Mouse (Mus musculus): Measurements from ENCODE around the gene Eps15.
A peak's percentile ranks its signal among the peaks of the same experiment; 100 is the strongest.
"Not testable (repeated sequence)": the region's sequence is repeated elsewhere in the genome, so short reads cannot be mapped to it uniquely, and the experiment has no call there.

Eps15 gene

GRCm38 (mm10) chr4:109401176-109401689 is 121.2 kb downstream of the Eps15 start:
- no peak for DNase-seq (ENCODE audit: low spot score)

GRCm38 (mm10) chr4:109404908-109405307 is 124.8 kb downstream of the Eps15 start:
- not testable (repeated sequence) for DNase-seq (ENCODE audit: low spot score)

DNA sequence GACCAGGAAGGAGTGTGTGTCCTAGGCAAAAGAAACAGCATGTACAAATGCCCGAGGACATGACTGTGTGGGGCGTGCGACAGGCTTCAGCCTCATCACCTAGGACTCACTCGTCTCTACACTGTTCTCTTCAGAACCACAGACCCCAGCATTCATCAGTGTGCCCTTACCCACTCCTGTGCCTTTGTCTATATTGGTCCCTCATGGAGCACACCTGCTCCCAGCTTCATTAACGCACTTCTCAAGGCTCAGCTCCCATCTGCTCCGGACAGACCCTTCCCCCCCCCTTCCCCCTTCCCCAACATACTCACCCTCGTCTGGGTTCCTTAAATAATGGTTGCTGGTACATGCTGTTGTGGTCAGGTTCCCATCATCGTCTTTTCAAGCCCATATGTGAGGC is 125.3 kb downstream of the Eps15 start:
- no peak for DNase-seq (ENCODE audit: low spot score)

DNA sequence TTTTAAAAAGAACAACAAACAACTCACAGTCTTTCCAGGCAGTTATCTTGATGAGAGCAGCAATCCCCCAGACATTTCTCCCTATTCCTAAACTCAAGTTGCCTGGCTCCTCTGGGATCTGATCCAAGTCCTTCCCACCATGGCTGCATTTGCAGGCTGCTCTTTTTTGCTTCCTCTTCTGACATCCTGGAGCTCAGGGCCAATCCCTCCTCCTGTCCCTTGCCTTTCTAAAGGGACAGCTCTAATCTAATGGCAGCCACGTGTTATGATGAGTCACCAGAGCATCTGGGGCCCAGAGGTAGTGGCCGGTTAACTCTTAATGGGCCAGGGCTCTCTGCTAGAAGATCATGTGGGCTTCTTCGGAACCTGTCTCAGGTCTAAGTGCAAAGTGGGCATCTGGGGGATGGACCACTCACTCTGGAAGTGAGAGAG is 126.0 kb downstream of the Eps15 start:
- DNase-seq (ENCODE audit: low spot score), result peak; percentile 73

DNA sequence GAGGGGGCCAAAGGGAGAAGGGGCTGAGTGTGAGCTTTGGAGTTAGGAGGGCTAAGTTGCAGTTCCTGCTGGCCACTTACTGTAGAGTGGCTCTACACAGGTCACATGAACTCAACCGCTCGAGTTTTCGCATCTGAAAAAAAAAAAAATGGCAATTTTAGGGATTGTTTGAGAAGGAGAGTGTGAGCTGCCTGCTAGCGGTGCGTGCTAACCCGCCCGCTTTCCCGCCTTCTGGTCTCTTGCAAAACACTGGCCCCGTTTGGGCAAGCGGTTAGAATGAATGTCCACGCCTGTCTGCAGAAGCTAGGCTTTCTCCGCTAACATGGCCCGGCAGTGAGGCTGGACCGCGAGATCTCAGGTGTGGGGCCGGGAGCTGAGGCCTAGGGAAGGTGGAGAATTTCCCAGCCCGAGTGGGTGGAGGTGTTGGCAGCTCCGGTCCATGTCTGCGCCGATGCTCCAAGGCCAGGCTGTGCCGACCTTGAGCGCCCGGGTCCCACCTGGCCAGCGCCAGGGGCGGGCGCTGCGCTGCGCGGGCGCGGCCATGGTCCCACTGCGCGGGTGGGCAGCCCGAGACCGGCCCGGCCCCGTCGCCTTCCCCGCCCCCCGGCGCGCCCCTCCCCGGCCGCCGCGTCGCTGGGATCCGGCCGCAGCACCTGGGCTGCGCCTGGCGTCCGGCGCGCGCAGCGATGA is 126.6 kb downstream of the Eps15 start, which contains the start of gene Ttc39a:
Gene Ttc39a (plus strand): TSS at position 138 of the 690 bp plus-strand sequence.
- peak; percentile 65 for DNase-seq (ENCODE audit: low spot score)

DNA sequence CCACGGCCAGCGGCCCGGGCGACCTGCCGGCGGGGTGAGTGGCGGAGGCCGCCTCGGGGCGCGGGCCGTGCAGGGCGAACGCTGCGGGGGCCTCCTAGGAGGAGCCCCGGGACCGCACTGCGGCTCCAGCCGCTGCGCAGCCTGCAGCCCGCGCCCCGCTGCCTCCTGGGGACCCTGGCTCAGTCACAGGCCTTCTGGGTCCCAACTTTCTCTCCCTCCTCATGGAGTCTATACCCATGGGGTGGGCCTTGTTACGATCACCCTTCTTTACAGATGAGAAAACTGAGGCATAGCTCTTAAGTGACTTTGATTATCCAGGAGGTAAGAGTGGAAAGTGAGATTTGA is 127.1 kb downstream of the Eps15 start:
- DNase-seq (ENCODE audit: low spot score), result no peak

GRCm38 (mm10) chr4:109407701-109408485 is 127.8 kb downstream of the Eps15 start:
- no peak for DNase-seq (ENCODE audit: low spot score)

GRCm38 (mm10) chr4:109410681-109411376 is 130.8 kb downstream of the Eps15 start:
- no peak for DNase-seq (ENCODE audit: low spot score)

GRCm38 (mm10) chr4:109411377-109411967 is 131.4 kb downstream of the Eps15 start:
- DNase-seq (ENCODE audit: low spot score), result no peak

DNA sequence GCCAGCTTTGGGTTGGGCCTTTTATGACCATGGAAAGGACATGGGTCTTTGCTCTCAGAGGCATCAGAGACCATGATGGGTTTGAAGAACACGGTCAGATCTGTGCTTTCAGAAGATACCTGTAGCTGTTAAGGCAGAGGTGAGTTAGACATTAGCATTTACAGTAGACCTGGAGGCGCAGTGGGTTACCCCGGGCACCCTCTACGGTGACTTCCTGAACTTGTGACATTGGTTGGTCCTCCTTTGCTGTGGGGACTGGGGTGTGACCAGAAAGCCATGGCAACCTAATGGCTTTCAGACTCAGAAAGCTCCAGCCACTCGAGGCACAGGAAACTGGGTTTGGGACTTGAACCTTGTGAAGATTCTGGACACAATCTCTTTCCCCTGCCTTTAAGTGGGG is 132.2 kb downstream of the Eps15 start:
- no peak for DNase-seq (ENCODE audit: low spot score)

DNA sequence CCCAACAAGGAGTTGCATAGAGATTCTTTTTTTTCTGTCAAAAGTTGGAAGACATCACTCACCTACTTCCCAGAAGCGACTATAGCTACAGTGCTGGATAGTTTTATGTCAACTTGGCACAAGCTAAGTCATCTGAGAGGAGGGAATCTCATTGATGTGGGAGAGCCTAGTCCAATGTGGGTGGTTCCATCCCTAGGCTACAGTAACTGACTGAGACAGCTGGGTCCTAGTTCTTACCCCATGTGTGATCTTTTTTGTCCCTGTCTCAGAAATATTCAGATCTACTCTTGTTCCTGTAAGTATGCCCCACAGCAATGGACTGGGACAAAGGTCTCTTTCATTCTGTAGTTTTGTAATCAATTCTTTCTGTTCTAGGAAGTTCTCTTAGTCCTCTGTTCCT is 137.9 kb downstream of the Eps15 start:
- no peak for DNase-seq (ENCODE audit: low spot score)

- DNase-seq (ENCODE audit: low spot score), result no peak
Observed at GRCm38 (mm10) chr4:109419017-109419416, 138.9 kb downstream of the Eps15 start.

DNA sequence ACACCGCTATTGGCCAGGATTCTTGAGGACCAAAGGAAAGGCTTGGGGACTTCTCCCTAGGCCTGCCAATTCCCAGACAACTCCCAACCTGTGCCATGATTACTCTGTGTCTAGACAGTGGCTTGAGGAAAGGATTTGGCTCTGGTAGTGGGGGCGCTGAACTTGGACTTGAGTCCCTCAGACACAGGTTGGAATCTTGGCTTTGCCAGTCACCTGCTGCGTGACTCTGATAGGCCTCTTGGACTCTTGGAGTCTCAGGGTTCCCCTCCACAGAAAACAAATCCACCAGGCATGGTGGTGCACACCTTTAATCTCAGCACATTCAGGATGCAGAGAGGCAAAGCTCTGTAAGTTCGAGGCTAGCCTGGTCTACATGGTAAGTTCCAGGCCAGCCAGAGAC is 139.5 kb downstream of the Eps15 start:
- DNase-seq (ENCODE audit: low spot score), result no peak

DNA sequence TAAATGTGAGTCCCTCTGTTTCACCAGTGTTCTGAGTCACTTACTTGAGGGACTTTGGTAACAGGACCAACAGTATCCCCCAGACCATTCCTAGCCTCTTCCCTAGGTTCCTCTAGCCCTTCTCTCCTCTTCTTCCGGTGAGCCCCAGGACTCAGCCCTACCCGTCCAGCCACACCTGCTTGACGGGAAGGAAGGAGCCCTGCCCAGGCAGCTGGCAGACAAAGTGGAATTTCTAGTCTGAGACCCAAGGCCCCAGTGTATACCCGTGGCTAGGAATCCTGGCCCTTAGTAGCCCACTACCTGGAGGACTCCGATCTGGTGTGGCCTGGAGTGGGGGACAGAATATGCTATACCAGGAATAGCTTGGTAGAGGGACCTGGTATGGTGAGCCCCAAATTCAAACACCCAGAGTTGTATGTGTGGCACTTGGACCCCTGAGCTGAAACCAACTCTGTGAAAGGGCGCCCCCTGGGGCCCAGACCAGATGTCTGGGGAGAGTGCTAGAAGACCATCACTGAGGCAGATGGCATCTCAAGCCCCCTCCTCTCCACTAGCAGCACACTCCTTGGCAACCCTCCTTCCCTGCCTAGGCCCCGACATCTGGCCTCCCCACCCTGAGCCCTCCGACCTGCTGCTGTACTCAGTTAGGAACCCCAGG is 140.2 kb downstream of the Eps15 start:
- DNase-seq (ENCODE audit: low spot score), result no peak

- DNase-seq (ENCODE audit: low spot score), result no peak
Observed at GRCm38 (mm10) chr4:109421608-109422007, 141.5 kb downstream of the Eps15 start.

- no peak for DNase-seq (ENCODE audit: low spot score)
Observed at GRCm38 (mm10) chr4:109422436-109422835, 142.4 kb downstream of the Eps15 start.

DNA sequence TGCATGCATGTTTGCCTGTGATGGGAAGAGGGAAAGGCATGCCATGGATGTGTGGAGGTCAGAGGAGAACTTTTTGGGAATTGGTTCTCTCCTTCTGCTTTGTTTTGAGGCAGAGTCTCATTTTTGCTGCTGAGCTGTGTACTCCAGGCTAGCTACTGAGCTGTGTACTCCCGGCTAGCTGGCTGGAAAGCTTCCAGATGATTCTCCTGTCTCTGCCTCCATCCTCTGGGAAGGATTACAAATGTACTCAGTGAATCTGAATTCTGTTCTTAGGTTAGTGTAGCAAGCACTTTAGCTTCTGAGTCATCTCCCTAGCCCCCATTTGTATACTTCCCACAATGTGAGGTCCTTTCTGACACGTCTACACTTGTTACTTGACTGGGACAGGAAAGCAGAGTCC is 143.4 kb downstream of the Eps15 start:
- DNase-seq (ENCODE audit: low spot score), result no peak

DNA sequence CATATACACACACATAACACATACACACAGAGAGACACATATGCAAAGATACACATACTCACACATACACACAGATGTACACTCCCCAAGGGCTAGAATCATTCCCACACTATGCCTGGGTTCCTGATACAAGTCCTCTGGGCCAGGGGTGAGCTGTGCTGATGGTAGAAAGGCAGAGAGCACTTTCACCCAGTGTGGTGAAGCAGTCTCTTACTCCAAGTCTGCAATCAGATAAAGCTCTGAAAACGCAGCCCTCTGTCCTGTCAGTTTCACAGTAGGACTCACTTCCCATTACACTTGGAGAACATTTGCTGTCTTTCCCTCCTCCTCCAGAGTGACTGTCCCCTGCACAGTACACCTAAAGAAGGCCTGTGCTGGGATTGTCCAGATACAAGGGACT is 147.0 kb downstream of the Eps15 start:
- no peak for DNase-seq (ENCODE audit: low spot score)

- no peak for DNase-seq (ENCODE audit: low spot score)
Observed at GRCm38 (mm10) chr4:109430250-109430649, 150.2 kb downstream of the Eps15 start.

DNA sequence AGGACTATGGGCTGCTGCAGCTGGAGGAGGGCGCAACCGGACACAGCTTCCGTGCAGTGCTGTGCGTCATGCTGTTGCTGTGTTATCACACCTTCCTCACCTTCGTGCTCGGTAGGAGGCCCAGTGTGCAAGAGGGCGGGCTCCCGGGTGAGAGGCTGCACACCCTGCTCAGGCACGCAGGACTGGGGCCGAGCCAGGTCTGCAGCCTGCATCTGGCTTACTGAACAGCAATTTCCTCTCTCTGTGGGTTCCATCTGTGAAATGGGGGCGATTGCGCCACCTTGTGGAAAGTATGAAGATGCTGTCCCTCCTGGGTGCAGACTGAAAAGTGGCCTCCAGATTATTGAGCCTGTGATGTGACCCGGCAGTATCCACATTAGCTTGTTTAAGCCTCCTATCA is 150.8 kb downstream of the Eps15 start:
- DNase-seq (ENCODE audit: low spot score), result peak; percentile 61

DNA sequence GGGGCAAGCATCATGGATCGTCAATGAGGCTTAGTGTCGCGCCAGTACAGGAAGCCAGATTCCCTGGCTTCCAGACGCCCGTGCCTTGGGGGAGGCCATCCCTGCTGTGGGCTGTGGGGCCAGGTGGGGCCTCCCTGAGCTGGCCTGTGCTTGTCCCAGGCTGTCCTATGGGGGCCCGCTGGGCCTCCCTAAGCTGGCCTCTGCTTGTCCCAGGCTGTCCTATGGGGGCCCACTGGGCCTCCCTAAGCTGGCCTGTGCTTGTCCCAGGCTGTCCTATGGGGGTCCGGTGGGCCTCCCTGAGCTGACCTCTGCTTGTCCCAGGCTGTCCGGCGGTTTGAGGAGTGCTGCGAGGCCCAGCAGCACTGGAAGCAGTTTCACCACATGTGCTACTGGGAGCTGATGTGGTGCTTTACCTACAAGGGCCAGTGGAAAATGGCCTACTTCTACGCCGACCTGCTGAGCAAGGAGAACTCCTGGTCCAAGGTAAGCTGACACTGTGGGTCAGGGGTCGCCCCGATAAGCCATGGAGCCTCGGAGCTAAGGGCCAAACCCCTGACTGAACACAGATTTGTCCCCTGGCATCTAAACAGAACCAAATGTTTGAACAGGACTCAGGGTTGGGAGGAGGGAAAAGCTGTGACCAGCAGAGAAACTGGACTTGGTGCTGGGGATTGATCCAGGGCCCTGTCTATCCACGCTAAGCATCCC is 152.8 kb downstream of the Eps15 start:
- no peak for DNase-seq (ENCODE audit: low spot score)
